Mouse (Mus musculus): ENCODE data around the gene Fam222b. TPM values are rescaled to one million over a fixed set of nuclear protein-coding genes. Genes with fewer than 3 reads are reported as not detected.

The Fam222b gene
- polyA plus RNA-seq, 1 experiment from 2014 or later = 10.5 TPM

DNA sequence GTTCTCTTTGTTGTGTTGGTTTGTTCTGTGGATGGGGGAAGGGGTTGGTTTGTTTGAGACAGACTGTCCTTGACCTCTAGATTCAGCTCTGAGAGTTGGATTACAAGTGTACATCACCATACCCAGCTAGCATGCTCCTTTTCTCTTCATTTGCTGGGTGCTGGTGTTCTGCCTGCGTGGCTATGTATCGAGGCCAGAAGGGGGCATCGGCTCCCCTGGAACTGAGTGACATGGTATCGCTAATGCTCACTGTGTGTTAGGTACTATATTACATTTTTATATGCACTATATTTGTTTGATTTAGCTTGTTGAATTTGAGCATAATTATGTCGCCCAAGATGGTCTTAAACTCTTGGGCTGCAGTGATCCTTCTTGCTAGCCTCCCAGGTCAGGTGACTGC lies 51.7 kb downstream of the Fam222b start:
- no peaks in the 10 kb centered on the region for H3K9me3 ChIP-seq
- peak overlapping the region; percentile 39; the same call in 1 of the 2 replicates for H3K27ac ChIP-seq
- no peak overlapping the region for H3K4me3 ChIP-seq
- WGBS = 82% methylated on average over 5 of the region's 5 CpGs
- no peaks in the 10 kb centered on the region for H3K27me3 ChIP-seq
- no peak overlapping the region for H3K9ac ChIP-seq
- H3K4me1 ChIP-seq = no peaks in the 10 kb centered on the region
- no peak for ATAC-seq (ENCODE audit: insufficient number of reproducible peaks, low FRiP score, low TSS enrichment, low read depth)
- H3K36me3 ChIP-seq = peaks cover 67% of the 10 kb centered on the region
- H3K4me2 ChIP-seq = no peak overlapping the region

DNA sequence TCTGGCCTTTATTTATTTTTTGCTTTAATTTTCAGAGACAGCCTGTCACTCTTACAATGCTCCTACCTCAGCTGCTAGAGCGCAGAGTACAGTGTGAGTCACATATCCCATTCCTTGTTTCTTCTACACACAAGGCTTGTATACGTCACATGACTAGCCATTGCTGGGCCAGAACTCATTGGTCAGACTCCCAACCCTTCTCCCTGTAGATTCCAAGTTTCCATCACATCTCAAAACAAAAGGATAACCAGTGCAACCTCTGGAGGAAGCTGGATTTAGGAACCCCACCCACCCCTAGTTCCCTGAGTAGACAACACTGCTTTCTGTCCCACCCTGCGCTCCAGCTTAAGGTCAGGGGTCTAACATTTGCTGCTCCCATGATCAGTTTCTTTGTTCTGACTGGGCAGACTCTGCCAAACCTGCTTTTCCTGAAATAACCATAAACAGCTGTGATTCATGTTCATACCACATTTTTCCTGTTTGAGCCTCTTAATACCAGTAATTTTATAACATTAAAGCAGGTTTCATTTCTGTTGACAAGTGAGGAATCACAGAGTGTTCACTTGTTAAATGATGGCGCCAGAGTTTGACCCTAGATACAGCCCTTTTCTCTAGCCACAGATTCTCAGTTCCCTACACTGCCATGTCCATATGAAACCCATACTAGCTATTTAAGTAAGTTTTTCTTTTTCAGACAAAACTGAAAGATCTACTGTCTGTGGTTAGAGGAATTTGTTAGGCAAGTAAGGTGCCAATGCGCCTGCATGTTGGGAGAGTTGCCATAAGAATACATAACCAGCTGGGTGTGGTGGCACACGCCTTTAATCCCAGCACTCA lies 52.5 kb downstream of the Fam222b start:
- Histone ChIP-seq H3K36me3 (peaks cover 68% of the 10 kb centered on the region), H3K27me3 (no peaks in the 10 kb centered on the region), H3K4me2 (no peak overlapping the region), H3K9ac (no peak overlapping the region), H3K27ac (peak overlapping the region; percentile 39; the same call in 1 of the 2 replicates), H3K9me3 (no peaks in the 10 kb centered on the region), H3K4me3 (no peak overlapping the region), H3K4me1 (0 out of 2 replicates have a peak, but pooled peaks cover 1% of the 10 kb centered on the region)
- ATAC-seq (ENCODE audit: insufficient number of reproducible peaks, low FRiP score, low TSS enrichment, low read depth) = no peak
- 81% methylated on average over 6 of the region's 6 CpGs for WGBS

DNA sequence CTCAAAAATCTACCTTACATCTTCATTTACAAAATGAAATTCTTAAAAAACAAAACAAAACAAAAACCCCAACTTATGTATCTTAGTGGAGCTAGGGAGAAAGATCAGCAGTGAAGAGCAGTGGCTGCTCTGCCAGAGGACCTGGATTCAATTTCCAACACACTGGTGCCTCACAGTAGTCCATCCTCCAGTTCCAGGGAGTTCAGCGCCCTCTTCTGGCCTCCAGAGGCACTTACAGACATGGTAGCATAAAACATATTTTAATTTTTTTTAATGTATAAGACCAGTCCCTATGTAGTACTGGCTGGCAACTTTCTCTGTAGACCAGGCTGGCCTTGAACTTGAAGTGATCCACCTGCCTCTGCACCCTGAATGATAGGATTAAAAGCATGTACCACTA lies 56.7 kb downstream of the Fam222b start:
- Histone ChIP-seq H3K27me3 (no peaks in the 10 kb centered on the region), H3K4me2 (no peak overlapping the region), H3K4me1 (peaks cover 21% of the 10 kb centered on the region), H3K9ac (no peak overlapping the region), H3K27ac (no peak overlapping the region), H3K36me3 (peaks cover 68% of the 10 kb centered on the region), H3K9me3 (no peaks in the 10 kb centered on the region), H3K4me3 (no peak overlapping the region)
- no peak for ATAC-seq (ENCODE audit: insufficient number of reproducible peaks, low FRiP score, low TSS enrichment, low read depth)
- WGBS = 36% methylated on average over 1 of the region's 1 CpGs

DNA sequence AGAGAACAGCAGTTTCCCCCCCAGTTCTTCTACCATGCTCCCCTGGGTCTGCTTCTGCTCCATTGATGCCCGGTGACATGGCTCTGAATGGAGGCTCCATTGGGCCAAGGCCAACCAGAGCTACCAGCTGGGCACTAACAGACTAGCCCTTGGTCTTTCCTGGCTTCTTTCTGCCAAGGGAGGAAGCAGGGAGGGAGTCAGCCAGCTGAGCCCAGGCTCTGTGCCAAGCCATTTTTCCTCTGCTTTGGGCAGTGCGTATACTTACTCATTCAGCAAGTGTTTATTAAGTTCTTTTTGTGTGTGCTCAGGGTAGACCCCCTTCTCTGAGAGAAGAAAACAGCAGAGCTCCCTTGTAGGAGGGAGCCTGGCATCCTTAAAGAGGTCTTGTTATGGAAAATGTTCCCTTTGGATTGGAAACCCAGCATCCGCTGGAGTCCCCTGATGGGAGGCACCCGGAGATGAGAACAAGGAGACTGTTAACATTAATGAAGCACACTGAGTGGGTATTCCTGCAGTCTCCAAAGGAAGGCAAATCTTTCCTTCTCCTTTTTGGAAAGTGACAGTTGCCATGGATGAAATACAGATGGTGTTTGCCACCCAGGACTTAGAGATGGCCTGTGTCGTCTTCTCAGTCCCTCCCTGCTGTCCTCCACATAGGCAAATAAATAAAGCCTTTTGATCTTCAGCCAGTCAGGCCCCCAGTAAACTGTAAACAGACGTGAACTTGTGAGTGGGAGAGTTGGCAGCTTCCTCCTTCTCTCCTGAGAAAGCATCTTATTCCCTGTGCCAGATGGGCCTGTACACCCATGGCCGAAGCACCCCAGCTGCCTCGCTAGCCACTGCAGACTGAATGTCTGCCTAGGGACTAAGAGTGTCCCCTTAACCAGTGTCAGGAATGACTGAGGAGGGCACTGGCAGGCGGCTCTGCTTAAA lies 58.1 kb downstream of the Fam222b start:
- Histone ChIP-seq H3K4me1 (peaks cover 22% of the 10 kb centered on the region), H3K27me3 (no peaks in the 10 kb centered on the region), H3K4me3 (no peak overlapping the region), H3K9ac (no peak overlapping the region), H3K36me3 (peaks cover 72% of the 10 kb centered on the region), H3K9me3 (no peaks in the 10 kb centered on the region), H3K4me2 (no peak overlapping the region), H3K27ac (peak overlapping the region; percentile 75)
- 48% methylated on average over 9 of the region's 9 CpGs for WGBS
- ATAC-seq (ENCODE audit: insufficient number of reproducible peaks, low FRiP score, low TSS enrichment, low read depth) = peak; percentile 62; the same call in 1 of the 2 replicates

DNA sequence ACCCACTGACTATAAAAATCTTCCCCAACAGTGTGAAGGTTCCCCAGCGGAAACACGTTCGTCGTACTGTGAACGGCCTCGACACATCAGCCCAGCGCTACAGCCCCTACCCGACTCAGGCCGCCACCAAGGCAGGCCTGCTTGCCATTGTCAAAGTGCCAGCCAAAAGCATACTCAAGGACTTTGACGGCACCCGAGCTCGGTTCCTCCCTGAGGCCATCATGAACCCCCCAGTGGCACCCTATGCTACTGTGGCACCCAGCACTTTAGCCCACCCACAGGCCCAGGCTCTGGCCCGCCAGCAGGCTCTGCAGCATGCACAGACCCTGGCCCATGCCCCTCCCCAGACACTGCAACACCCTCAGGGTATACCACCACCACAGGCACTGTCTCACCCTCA lies 59.3 kb downstream of the Fam222b start:
- no peak overlapping the region for H3K4me2 ChIP-seq
- peak; percentile 30; the same call in 1 of the 2 replicates for ATAC-seq (ENCODE audit: insufficient number of reproducible peaks, low FRiP score, low TSS enrichment, low read depth)
- no peak overlapping the region for H3K4me3 ChIP-seq
- H3K9me3 ChIP-seq = no peaks in the 10 kb centered on the region
- peaks cover 75% of the 10 kb centered on the region for H3K36me3 ChIP-seq
- WGBS = 80% methylated on average over 13 of the region's 13 CpGs
- no peak overlapping the region for H3K9ac ChIP-seq
- peak overlapping the region; percentile 51; the same call in 1 of the 2 replicates for H3K27ac ChIP-seq
- no peaks in the 10 kb centered on the region for H3K27me3 ChIP-seq
- H3K4me1 ChIP-seq = peaks cover 24% of the 10 kb centered on the region

DNA sequence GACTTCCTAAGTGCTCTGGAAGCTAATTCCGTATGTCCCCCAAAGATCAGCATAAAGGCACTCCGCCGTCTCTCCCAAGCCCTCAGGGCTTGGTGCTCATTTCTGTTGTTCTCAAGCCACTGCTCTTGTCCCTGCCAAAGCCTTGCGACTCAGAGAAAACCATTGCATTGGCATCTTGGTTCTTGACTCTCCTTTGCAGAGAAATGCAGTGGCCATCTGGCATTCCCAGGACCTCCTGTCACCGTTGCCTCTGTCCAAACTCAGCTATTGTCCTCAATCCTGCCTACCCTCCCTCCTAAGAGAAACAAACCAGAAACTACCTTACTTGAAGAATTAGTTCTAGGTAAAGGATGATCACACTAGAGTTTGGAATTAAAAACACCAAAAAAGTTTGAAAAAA lies 61.2 kb downstream of the Fam222b start:
- 74% methylated on average over 5 of the region's 5 CpGs for whole genome bisulfite sequencing
- no peak overlapping the region for H3K4me3 ChIP-seq
- no peak overlapping the region for H3K27ac ChIP-seq
- ATAC-seq (ENCODE audit: insufficient number of reproducible peaks, low FRiP score, low TSS enrichment, low read depth) = no peak
- H3K4me2 ChIP-seq = no peak overlapping the region
- peaks cover 40% of the 10 kb centered on the region for H3K4me1 ChIP-seq
- no peak overlapping the region for H3K9ac ChIP-seq
- H3K36me3 ChIP-seq = peaks cover 76% of the 10 kb centered on the region
- no peaks in the 10 kb centered on the region for H3K9me3 ChIP-seq
- H3K27me3 ChIP-seq = no peaks in the 10 kb centered on the region

DNA sequence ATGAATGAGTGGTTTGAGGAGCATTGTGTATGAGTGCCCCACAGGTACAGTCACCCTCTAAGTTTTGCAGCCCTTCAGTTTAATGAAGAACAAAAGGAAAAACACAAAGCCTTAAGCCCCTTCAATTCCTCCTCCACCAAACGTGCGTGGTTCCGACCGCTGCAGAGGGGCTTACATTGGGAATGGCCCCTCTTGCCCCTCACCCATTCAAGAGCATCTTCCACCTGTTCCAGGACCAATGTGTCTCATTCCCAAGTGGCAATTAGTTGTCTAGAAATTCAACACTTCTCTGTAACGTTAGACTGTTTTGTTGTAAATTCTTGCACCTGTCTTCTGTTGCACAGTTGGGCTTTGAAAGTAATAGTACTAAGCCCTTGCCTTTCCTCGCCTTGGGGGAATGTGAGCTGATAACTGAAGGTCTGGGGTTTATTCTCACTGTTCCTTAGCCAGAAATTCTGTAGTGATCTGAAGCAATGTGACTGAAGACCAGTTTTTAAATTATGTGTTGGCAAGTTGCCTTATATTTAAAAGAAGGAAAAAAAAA lies 61.8 kb downstream of the Fam222b start:
- Histone ChIP-seq H3K4me2 (no peak overlapping the region), H3K9me3 (no peaks in the 10 kb centered on the region), H3K9ac (no peak overlapping the region), H3K27ac (peak overlapping the region; percentile 40; the same call in 1 of the 2 replicates), H3K4me3 (no peak overlapping the region), H3K4me1 (peaks cover 45% of the 10 kb centered on the region), H3K27me3 (no peaks in the 10 kb centered on the region), H3K36me3 (peaks cover 76% of the 10 kb centered on the region)
- 55% methylated on average over 6 of the region's 6 CpGs for WGBS
- no peak for ATAC-seq (ENCODE audit: insufficient number of reproducible peaks, low FRiP score, low TSS enrichment, low read depth)

DNA sequence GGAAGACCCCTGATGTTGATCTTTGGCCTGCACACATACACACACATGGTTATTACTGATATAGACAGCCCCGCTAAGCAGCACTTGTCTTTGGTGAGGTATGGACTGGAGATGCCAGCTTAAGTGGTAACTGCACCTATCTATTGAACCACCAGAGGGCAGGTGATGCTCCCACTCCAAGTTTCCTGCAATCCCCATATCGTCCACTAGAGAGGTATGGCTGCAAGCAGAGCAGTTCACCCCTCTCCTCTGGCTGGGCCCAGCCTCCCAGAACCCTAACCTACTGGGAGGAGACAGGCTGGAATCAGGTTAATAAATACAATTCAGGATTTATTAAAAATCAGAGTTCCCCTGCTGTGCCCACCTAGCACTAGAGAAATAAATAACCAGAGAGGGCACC lies 64.6 kb downstream of the Fam222b start:
- ATAC-seq (ENCODE audit: insufficient number of reproducible peaks, low FRiP score, low TSS enrichment, low read depth) = no peak
- 28% methylated on average over 2 of the region's 2 CpGs for WGBS

DNA sequence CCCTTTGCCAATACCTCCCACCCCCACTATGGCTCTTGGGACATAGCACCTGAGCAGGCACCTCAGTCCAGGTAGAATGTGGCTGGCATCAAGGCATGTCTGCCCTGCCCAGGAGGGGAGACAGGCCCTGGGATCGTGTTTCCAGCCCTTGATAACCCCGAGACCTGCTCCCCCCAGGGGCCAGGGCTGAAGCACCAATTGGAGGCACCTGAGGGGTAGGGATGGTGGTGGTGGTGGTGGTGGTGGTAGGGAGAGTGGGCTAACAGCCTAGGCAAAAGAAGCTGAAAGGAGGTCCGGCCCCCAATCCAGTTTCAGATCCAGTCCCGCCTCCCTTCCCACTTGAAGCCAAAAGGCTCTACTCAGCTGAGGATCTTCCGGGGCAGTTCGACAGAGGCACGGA lies 65.1 kb downstream of the Fam222b start:
- ATAC-seq (ENCODE audit: insufficient number of reproducible peaks, low FRiP score, low TSS enrichment, low read depth) = no peak
- Histone ChIP-seq H3K4me2 (no peak overlapping the region), H3K27ac (no peak overlapping the region), H3K9me3 (no peaks in the 10 kb centered on the region), H3K36me3 (peaks cover 68% of the 10 kb centered on the region), H3K4me1 (peaks cover 55% of the 10 kb centered on the region), H3K9ac (no peak overlapping the region), H3K4me3 (no peak overlapping the region), H3K27me3 (no peaks in the 10 kb centered on the region)
- whole genome bisulfite sequencing = 76% methylated on average over 7 of the region's 7 CpGs

More for the DNA sequence above, 64.6 kb downstream of the Fam222b start:
- Histone ChIP-seq H3K4me1 (peaks cover 57% of the 10 kb centered on the region), H3K9ac (no peak overlapping the region), H3K36me3 (peaks cover 72% of the 10 kb centered on the region), H3K9me3 (no peaks in the 10 kb centered on the region), H3K27me3 (no peaks in the 10 kb centered on the region), H3K27ac (no peak overlapping the region), H3K4me2 (no peak overlapping the region), H3K4me3 (no peak overlapping the region)

DNA sequence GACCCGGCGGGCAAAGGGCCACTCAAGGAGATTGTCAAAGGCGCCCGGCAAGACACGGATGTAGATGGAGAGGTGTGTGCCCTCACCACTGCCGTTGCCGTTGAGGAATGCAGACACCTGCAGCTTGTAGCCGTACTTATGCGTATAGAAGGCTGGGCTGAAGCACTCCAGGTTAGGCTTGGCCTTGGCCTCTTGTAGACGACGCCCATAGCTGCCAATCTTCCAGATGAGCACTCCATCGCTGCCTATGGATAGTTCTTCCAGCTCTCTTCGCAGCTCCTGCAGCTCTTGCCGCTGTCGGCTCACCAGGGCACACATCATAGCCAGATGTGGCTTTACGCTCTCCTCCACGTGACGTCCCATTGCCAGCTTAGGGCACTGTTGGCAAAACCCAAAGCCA lies 65.7 kb downstream of the Fam222b start:
- Histone ChIP-seq H3K4me3 (no peak overlapping the region), H3K27ac (0 out of 2 replicates have a peak overlapping the region, but pooled peaks have one; percentile 11), H3K4me1 (peaks cover 52% of the 10 kb centered on the region), H3K9ac (no peak overlapping the region), H3K9me3 (no peaks in the 10 kb centered on the region), H3K27me3 (no peaks in the 10 kb centered on the region), H3K4me2 (no peak overlapping the region), H3K36me3 (peaks cover 61% of the 10 kb centered on the region)
- ATAC-seq (ENCODE audit: insufficient number of reproducible peaks, low FRiP score, low TSS enrichment, low read depth) = no peak
- 86% methylated on average over 18 of the region's 18 CpGs for WGBS

DNA sequence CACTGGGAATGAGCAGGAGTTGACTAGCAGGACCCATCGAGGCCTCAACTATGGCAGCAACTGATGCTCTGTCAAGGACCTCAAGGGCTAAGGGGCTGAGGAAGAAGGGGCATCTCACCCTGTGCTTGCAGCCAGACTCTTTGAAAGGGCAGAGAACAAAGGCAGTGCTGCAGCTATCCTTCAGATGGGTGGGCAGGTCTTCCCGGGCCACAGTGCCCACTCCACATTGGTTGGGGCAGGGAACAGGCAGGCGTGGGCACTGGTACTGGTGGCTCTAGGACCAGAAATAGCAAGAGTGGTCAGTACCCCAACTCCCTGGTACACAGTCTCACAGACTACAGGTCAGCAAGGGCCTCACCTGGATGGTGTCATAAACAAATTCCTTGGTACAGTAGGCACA lies 66.2 kb downstream of the Fam222b start:
- WGBS = 88% methylated on average over 3 of the region's 3 CpGs
- Histone ChIP-seq H3K36me3 (peaks cover 59% of the 10 kb centered on the region), H3K9ac (no peak overlapping the region), H3K4me3 (no peak overlapping the region), H3K27ac (0 out of 2 replicates have a peak overlapping the region, but pooled peaks have one; percentile 35), H3K4me2 (no peak overlapping the region), H3K27me3 (no peaks in the 10 kb centered on the region), H3K9me3 (no peaks in the 10 kb centered on the region), H3K4me1 (peaks cover 54% of the 10 kb centered on the region)
- no peak for ATAC-seq (ENCODE audit: insufficient number of reproducible peaks, low FRiP score, low TSS enrichment, low read depth)
